Mouse (Mus musculus): ENCODE results near the gene Flnc.

GRCm38 (mm10) chr6:29467583-29468354 is 34.7 kb downstream of the Flnc start, which contains the start of gene Atp6v1f:
- no peak for TF ChIP-seq CTCF (IDR thresholded peaks at IDR 0.05; ENCODE audit: insufficient read depth, low read length)
- peak; percentile 34; the same call in 1 of the 2 replicates for TF ChIP-seq POLR2A (IDR thresholded peaks at IDR 0.05; ENCODE audit: borderline replicate concordance, extremely low read depth, low read depth, low read length)
